ENCODE assay signal across 12 mouse cellular contexts in the genomic region with DNA sequence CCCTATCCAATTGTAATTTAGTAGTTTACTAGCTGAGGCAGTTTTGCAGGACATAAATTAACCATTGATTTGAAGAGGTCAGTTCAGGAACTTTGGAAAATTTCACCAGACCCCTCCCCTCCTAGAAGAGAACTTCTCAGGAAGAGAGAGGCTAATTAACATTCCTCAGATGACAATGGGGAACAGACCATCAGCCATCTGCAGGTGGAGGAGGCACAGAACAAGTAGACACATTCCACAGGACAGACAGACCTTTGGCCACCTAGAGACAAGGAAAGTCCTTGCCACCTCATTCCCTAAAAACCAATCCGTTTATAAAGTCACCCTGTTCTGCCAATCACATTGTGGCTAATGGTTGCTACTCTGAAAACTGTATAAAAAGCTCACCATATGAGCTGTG.
"Had no signal": no experiment of that assay in that cellular context is flagged by ENCODE, and none has a peak within 500 bp of the region (broad histone marks: within the 10 kb centered on the region; RNA-seq: fewer than 3 reads in every experiment).

No protein-coding gene starts in this region.

- DNase-seq: retina, postnatal 1 day; right cerebral cortex, adult 18-20 months; right cerebral cortex, postnatal 14 days; right cerebral cortex, postnatal 25 days; right cerebral cortex, postnatal 4 days; spleen, adult 18-20 months; thymus, adult 18-20 months; thymus, adult 2 months; thymus, postnatal 14 days; thymus, postnatal 25 days; thymus, postnatal 36 days; thymus, postnatal 4 days had no signal
